Mouse (Mus musculus): ENCODE measurements around the gene Dmrt2. TPM values are rescaled to one million over a fixed set of nuclear protein-coding genes. Genes with fewer than 3 reads are reported as not detected.

The Dmrt2 gene
- total RNA-seq, 2 experiments from 2014 or later: 0.82 TPM; not detected in 1

GRCm38 (mm10) chr19:25674744-25675143 is 2.5 kb downstream of the Dmrt2 start:
- ATAC-seq (replicated peaks; ENCODE audit: poor library complexity, severe bottlenecking): no peak

- ATAC-seq (replicated peaks; ENCODE audit: poor library complexity, severe bottlenecking): no peak
Observed at GRCm38 (mm10) chr19:25675866-25676440, 3.7 kb downstream of the Dmrt2 start.

GRCm38 (mm10) chr19:25698850-25699249 is 26.6 kb downstream of the Dmrt2 start:
- ATAC-seq (replicated peaks; ENCODE audit: poor library complexity, severe bottlenecking): no peak

- ATAC-seq (replicated peaks; ENCODE audit: poor library complexity, severe bottlenecking): no peak
Observed at GRCm38 (mm10) chr19:25713382-25713781, 41.2 kb downstream of the Dmrt2 start.

GRCm38 (mm10) chr19:25714927-25715326 is 42.7 kb downstream of the Dmrt2 start:
- no peak for ATAC-seq (replicated peaks; ENCODE audit: poor library complexity, severe bottlenecking)

- no peak for ATAC-seq (replicated peaks; ENCODE audit: poor library complexity, severe bottlenecking)
Observed at GRCm38 (mm10) chr19:25722616-25723015, 50.4 kb downstream of the Dmrt2 start.

Other genes starting within 250 kb of the Dmrt2 start
- not detected in 2 replicates for gene Dmrt1, start 166.8 kb upstream of the Dmrt2 start, total RNA-seq (2014; fragmentation: Nextera tagmentation)
- not detected in 2 replicates for gene Dmrt1, start 166.8 kb upstream of the Dmrt2 start, total RNA-seq (2017)
- not detected in 2 replicates for gene Dmrt3, start 62.1 kb upstream of the Dmrt2 start, total RNA-seq (2014; fragmentation: Nextera tagmentation)
- not detected in 2 replicates for gene Dmrt3, start 62.1 kb upstream of the Dmrt2 start, total RNA-seq (2017)